Mouse (Mus musculus): ENCODE data around the gene Cpt2.

- TF ChIP-seq CTCF (IDR thresholded peaks at IDR 0.05; ENCODE audit: insufficient read depth, low read depth, low read length): no peak
- TF ChIP-seq POLR2A (IDR thresholded peaks at IDR 0.05; ENCODE audit: insufficient read depth, low read depth, low read length): no peak
These were observed 389 bp upstream of the Cpt2 start for GRCm38 (mm10) chr4:107923803-107924194.

Data from olfactory bulb, adult 2 months (tissue).